Mouse (Mus musculus): Measurements from ENCODE around the gene Hhipl1.

- TF ChIP-seq GATA1 (IDR thresholded peaks at IDR 0.05; ENCODE audit: low read length), result no peak
- no peak for TF ChIP-seq TAL1 (IDR thresholded peaks at IDR 0.05; ENCODE audit: low read length)
Observed at GRCm38 (mm10) chr12:108355986-108356385, 49.9 kb downstream of the Hhipl1 start.
